Mouse (Mus musculus): ENCODE measurements around the gene Oxct1.

DNA sequence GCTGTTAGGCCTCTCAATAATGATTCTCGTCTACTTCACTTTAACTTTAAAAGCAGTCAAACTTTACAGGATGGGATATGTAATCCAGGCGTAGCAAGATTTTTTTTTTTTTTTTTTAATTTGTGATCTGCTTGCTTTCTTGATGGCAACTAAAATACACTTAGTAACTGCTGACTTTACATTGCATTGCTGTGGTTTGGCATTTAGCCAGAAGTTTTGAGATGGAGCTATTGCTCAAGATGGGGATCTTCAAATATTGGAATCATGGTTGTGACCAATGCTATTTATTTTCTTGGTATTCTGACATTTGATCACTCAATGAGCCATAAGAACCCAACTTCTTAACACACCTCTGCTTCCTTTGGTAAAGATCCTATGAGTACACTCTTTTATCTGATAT lies 66.4 kb downstream of the Oxct1 start:
- TF ChIP-seq POLR2A (IDR thresholded peaks at IDR 0.05; ENCODE audit: insufficient read depth, low read depth, low read length) (no peak), CTCF (IDR thresholded peaks at IDR 0.05) (no peak), EP300 (IDR thresholded peaks at IDR 0.05; ENCODE audit: insufficient read depth, low read depth, low read length) (no peak)
